Mouse (Mus musculus): ENCODE measurements around the gene Akap13. TPM values are rescaled to one million over a fixed set of nuclear protein-coding genes. Genes with fewer than 3 reads are reported as not detected.
"Not testable (repeated sequence)": the region's sequence is repeated elsewhere in the genome, so short reads cannot be mapped to it uniquely, and the experiment has no call there.

The Akap13 gene
- polyA plus RNA-seq, 1 experiment from 2014 or later = 44.6 TPM

- 87% methylated on average over 8 of the region's 8 CpGs for WGBS
- H3K36me3 ChIP-seq (ENCODE audit: insufficient read depth) = peaks cover 40% of the 10 kb centered on the region
These were observed 300.6 kb downstream of the Akap13 start for GRCm38 (mm10) chr7:75755861-75756449.

GRCm38 (mm10) chr7:75759992-75760514, 304.7 kb downstream of the Akap13 start:
- no peak overlapping the region for H3K27ac ChIP-seq (ENCODE audit: low read depth)
- peaks cover 9% of the 10 kb centered on the region; the same call in 1 of the 2 replicates for H3K36me3 ChIP-seq (ENCODE audit: insufficient read depth)
- H3K27me3 ChIP-seq (ENCODE audit: insufficient read depth, low read length) = no peaks in the 10 kb centered on the region
- no peak for DNase-seq
- no peak for TF ChIP-seq CTCF (IDR thresholded peaks at IDR 0.05; ENCODE audit: low read depth)
- no peak overlapping the region for H3K9ac ChIP-seq
- no peak overlapping the region for H3K4me2 ChIP-seq
- no peaks in the 10 kb centered on the region for H3K4me1 ChIP-seq (ENCODE audit: insufficient read depth)
- ATAC-seq (ENCODE audit: insufficient read depth) = no peak
- H3K9me3 ChIP-seq (ENCODE audit: low read depth, low read length) = no peaks in the 10 kb centered on the region
- 78% methylated on average over 7 of the region's 7 CpGs for WGBS
- H3K4me3 ChIP-seq (ENCODE audit: low read depth, low read length) = no peak overlapping the region

More at GRCm38 (mm10) chr7:75755861-75756449, 300.6 kb downstream of the Akap13 start:
- Histone ChIP-seq H3K4me2 (no peak overlapping the region), H3K9me3 (ENCODE audit: low read depth, low read length) (no peaks in the 10 kb centered on the region), H3K4me1 (ENCODE audit: insufficient read depth) (no peaks in the 10 kb centered on the region), H3K27ac (ENCODE audit: low read depth) (no peak overlapping the region), H3K27me3 (ENCODE audit: insufficient read depth, low read length) (no peaks in the 10 kb centered on the region), H3K4me3 (ENCODE audit: low read depth, low read length) (no peak overlapping the region), H3K9ac (no peak overlapping the region)
- DNase-seq (no peak), ATAC-seq (ENCODE audit: insufficient read depth) (no peak)
- TF ChIP-seq CTCF (IDR thresholded peaks at IDR 0.05; ENCODE audit: low read depth) = no peak

- not testable (repeated sequence) for H3K4me2 ChIP-seq; H3K9ac ChIP-seq; DNase-seq; H3K4me3 ChIP-seq (ENCODE audit: low read depth, low read length); H3K9me3 ChIP-seq (ENCODE audit: low read depth, low read length); H3K27ac ChIP-seq (ENCODE audit: low read depth); H3K4me1 ChIP-seq (ENCODE audit: insufficient read depth); H3K27me3 ChIP-seq (ENCODE audit: insufficient read depth, low read length); H3K36me3 ChIP-seq (ENCODE audit: insufficient read depth); ATAC-seq (ENCODE audit: insufficient read depth)
- 53% methylated on average over 4 of the region's 4 CpGs for WGBS
These were observed 305.5 kb downstream of the Akap13 start for GRCm38 (mm10) chr7:75760661-75761319.

GRCm38 (mm10) chr7:75762225-75762624, 306.9 kb downstream of the Akap13 start:
- H3K4me3 ChIP-seq (ENCODE audit: low read depth, low read length); H3K4me1 ChIP-seq (ENCODE audit: insufficient read depth); H3K27me3 ChIP-seq (ENCODE audit: insufficient read depth, low read length); H3K36me3 ChIP-seq (ENCODE audit: insufficient read depth); H3K9me3 ChIP-seq (ENCODE audit: low read depth, low read length); H3K27ac ChIP-seq (ENCODE audit: low read depth); H3K4me2 ChIP-seq; ATAC-seq (ENCODE audit: insufficient read depth); DNase-seq; H3K9ac ChIP-seq: not testable (repeated sequence)
- WGBS = 100% methylated on average over 1 of the region's 2 CpGs

GRCm38 (mm10) chr7:75767080-75767769, 311.9 kb downstream of the Akap13 start:
- not testable (repeated sequence) for H3K4me1 ChIP-seq (ENCODE audit: insufficient read depth); H3K4me3 ChIP-seq (ENCODE audit: low read depth, low read length); H3K27ac ChIP-seq (ENCODE audit: low read depth); H3K4me2 ChIP-seq; H3K9ac ChIP-seq; H3K27me3 ChIP-seq (ENCODE audit: insufficient read depth, low read length); H3K9me3 ChIP-seq (ENCODE audit: low read depth, low read length); DNase-seq; ATAC-seq (ENCODE audit: insufficient read depth)
- peaks cover 19% of the 10 kb centered on the region; the same call in 1 of the 2 replicates for H3K36me3 ChIP-seq (ENCODE audit: insufficient read depth)
- 89% methylated on average over 1 of the region's 5 CpGs for WGBS

- WGBS = 84% methylated on average over 2 of the region's 2 CpGs
- no peak overlapping the region for H3K4me2 ChIP-seq
- H3K27ac ChIP-seq (ENCODE audit: low read depth) = no peak overlapping the region
- no peaks in the 10 kb centered on the region for H3K4me1 ChIP-seq (ENCODE audit: insufficient read depth)
- H3K4me3 ChIP-seq (ENCODE audit: low read depth, low read length) = no peak overlapping the region
- ATAC-seq (ENCODE audit: insufficient read depth) (no peak), DNase-seq (no peak)
- H3K9me3 ChIP-seq (ENCODE audit: low read depth, low read length) = no peaks in the 10 kb centered on the region
- H3K9ac ChIP-seq = no peak overlapping the region
- TF ChIP-seq CTCF (IDR thresholded peaks at IDR 0.05; ENCODE audit: low read depth) = no peak
- H3K27me3 ChIP-seq (ENCODE audit: insufficient read depth, low read length) = no peaks in the 10 kb centered on the region
- peaks cover 19% of the 10 kb centered on the region; the same call in 1 of the 2 replicates for H3K36me3 ChIP-seq (ENCODE audit: insufficient read depth)
These were observed 312.8 kb downstream of the Akap13 start for GRCm38 (mm10) chr7:75768169-75768568.

GRCm38 (mm10) chr7:75769909-75770308, 314.6 kb downstream of the Akap13 start:
- Histone ChIP-seq H3K4me2 (no peak overlapping the region), H3K4me1 (ENCODE audit: insufficient read depth) (no peaks in the 10 kb centered on the region), H3K4me3 (ENCODE audit: low read depth, low read length) (no peak overlapping the region), H3K36me3 (ENCODE audit: insufficient read depth) (peaks cover 21% of the 10 kb centered on the region; the same call in 1 of the 2 replicates), H3K9ac (no peak overlapping the region), H3K9me3 (ENCODE audit: low read depth, low read length) (no peaks in the 10 kb centered on the region), H3K27me3 (ENCODE audit: insufficient read depth, low read length) (no peaks in the 10 kb centered on the region), H3K27ac (ENCODE audit: low read depth) (no peak overlapping the region)
- 86% methylated on average over 9 of the region's 9 CpGs for WGBS
- DNase-seq (no peak), ATAC-seq (ENCODE audit: insufficient read depth) (no peak)
- no peak for TF ChIP-seq CTCF (IDR thresholded peaks at IDR 0.05; ENCODE audit: low read depth)

GRCm38 (mm10) chr7:75774095-75775078, 319.1 kb downstream of the Akap13 start:
- peaks cover 48% of the 10 kb centered on the region; the same call in 1 of the 2 replicates for H3K36me3 ChIP-seq (ENCODE audit: insufficient read depth)
- WGBS = 90% methylated on average over 18 of the region's 18 CpGs
- H3K9ac ChIP-seq; H3K9me3 ChIP-seq (ENCODE audit: low read depth, low read length); H3K4me1 ChIP-seq (ENCODE audit: insufficient read depth); H3K4me2 ChIP-seq; ATAC-seq (ENCODE audit: insufficient read depth); H3K27ac ChIP-seq (ENCODE audit: low read depth); H3K4me3 ChIP-seq (ENCODE audit: low read depth, low read length); H3K27me3 ChIP-seq (ENCODE audit: insufficient read depth, low read length); DNase-seq: not testable (repeated sequence)

All from lung, embryonic 14.5 days (tissue).